Mouse (Mus musculus) lung, postnatal 0 days (tissue): ENCODE data around the gene Phb.

Experiments used
- CTCF ChIP-seq: IDR thresholded peaks from 2 replicates; pipeline ENCODE4 v1.5.1; 2016; ENCODE audit warnings: antibody characterized with exemption, mild to moderate bottlenecking
- EP300 ChIP-seq: IDR thresholded peaks from 2 replicates; pipeline ENCODE4 v1.6.1; 2016; ENCODE audit warnings: antibody characterized with exemption, mild to moderate bottlenecking, control low read depth

DNA sequence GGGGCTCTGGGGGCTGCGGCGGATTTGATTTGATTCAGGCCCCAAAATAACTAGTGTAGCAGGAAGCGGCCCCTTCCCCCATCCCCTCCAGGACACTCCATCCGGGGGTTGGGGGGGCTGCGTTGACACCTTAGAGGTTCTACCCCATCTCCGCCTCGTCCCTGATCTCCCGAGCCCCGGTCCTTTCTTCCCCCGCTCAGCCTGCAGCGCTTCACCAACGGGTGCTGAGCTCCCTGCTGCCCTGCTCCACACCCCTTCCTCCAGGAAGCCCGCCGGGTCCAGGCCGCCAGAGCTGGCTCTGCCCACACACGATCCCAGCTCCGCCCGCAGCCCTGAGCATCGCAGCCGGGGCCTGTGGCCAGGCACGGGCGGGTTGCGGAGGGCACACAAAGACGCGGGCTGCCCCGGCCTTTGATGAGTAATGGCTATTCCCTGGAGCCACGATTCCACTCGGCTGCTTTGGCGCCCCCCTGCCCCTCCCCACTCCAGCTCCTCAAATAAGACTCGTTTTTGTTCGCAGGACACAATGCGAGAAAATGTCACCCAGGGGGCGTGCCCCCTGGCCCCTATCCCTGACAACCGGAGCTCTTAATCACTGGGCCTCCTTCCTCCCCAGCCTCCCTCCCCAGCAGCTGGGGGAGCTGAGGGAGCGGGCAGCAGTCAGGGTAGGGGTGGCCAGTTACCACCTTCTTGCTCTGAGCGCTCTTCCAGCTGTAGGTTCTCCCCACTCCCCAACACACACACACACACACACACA is 21.2 kb upstream of the Phb start:
- TF ChIP-seq CTCF (no peak), EP300 (no peak)
